Mouse (Mus musculus): ENCODE measurements around the gene Mindy4b-ps. TPM values are rescaled to one million over a fixed set of nuclear protein-coding genes. Genes with fewer than 3 reads are reported as not detected.
"Not testable (repeated sequence)": the region's sequence is repeated elsewhere in the genome, so short reads cannot be mapped to it uniquely, and the experiment has no call there.

The Mindy4b-ps gene
- not detected in 2 replicates for polyA plus RNA-seq (2012; rRNA removed)

- TF ChIP-seq POLR2A (IDR thresholded peaks at IDR 0.05; ENCODE audit: control insufficient read depth, low read depth, low read length), result no peak
- no peak for TF ChIP-seq CTCF (IDR thresholded peaks at IDR 0.05; ENCODE audit: control insufficient read depth, insufficient read depth, insufficient replicate concordance, low read depth, low read length)
- Histone ChIP-seq H3K27ac (ENCODE audit: control insufficient read depth, insufficient read depth, low read depth, low read length) (no peak within 1 kb of the TSS), H3K27me3 (ENCODE audit: control insufficient read depth, insufficient read depth, low read length) (no peaks in the 10 kb centered on the region), H3K4me3 (ENCODE audit: control insufficient read depth, low read depth, low read length) (no peak within 1 kb of the TSS), H3K36me3 (ENCODE audit: control insufficient read depth, insufficient read depth, low read length) (no peaks in the 10 kb centered on the region), H3K4me1 (ENCODE audit: control insufficient read depth, insufficient read depth, low read length) (peaks cover 1% of the 10 kb centered on the region; the same call in 1 of the 2 replicates)
These were observed at the start of gene Mindy4b-ps for GRCm38 (mm10) chr3:58822211-58822610. Gene Mindy4b-ps, minus strand, starts transcription at chr3:58822311.

DNA sequence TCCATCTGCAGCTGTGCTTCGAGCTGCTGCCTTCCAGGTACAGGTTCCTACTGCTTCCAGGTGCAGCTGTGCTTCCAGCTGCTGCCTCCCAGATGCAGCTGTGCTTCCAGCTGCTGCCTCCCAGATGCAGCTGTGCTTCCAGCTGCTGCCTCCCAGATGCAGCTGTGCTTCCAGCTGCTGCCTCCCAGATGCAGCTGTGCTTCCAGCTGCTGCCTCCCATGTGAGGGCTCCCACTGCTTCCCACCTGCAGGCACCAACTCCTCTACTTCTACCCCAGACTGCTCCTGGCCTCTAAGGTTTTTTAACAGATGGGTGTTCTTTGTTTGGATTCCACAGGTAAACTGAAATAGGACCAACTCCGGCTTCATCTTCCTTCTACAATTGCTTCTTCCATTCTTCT lies 49.8 kb upstream of the Mindy4b-ps start:
- H3K4me3 ChIP-seq (ENCODE audit: control insufficient read depth, low read depth, low read length); H3K36me3 ChIP-seq (ENCODE audit: control insufficient read depth, insufficient read depth, low read length); H3K27me3 ChIP-seq (ENCODE audit: control insufficient read depth, insufficient read depth, low read length); H3K27ac ChIP-seq (ENCODE audit: control insufficient read depth, insufficient read depth, low read depth, low read length); H3K4me1 ChIP-seq (ENCODE audit: control insufficient read depth, insufficient read depth, low read length): not testable (repeated sequence)

DNA sequence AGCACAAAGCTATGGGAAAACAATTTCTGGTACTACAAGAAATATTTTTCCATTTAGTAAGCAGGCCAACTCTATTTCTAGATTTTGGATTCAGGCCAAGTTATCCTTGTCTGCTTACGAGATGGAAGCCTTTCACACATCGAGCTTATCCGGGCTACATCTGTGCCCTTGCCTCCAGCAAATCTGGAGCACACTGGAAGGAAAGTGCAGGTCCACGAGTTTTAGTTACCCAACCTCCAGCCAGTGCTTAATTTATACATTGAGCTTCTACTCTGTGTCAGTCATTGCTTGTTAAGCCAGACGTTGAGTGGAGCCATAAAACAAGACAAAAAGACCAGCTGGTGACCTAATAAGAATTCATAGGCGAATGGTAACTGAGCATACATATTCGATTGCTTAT lies 43.6 kb upstream of the Mindy4b-ps start:
- no peak for TF ChIP-seq POLR2A (IDR thresholded peaks at IDR 0.05; ENCODE audit: control insufficient read depth, low read depth, low read length)
- no peak for TF ChIP-seq CTCF (IDR thresholded peaks at IDR 0.05; ENCODE audit: control insufficient read depth, insufficient read depth, insufficient replicate concordance, low read depth, low read length)
- H3K4me1 ChIP-seq (ENCODE audit: control insufficient read depth, insufficient read depth, low read length), result no peaks in the 10 kb centered on the region
- no peaks in the 10 kb centered on the region for H3K27me3 ChIP-seq (ENCODE audit: control insufficient read depth, insufficient read depth, low read length)
- no peak overlapping the region for H3K27ac ChIP-seq (ENCODE audit: control insufficient read depth, insufficient read depth, low read depth, low read length)
- no peaks in the 10 kb centered on the region for H3K36me3 ChIP-seq (ENCODE audit: control insufficient read depth, insufficient read depth, low read length)
- H3K4me3 ChIP-seq (ENCODE audit: control insufficient read depth, low read depth, low read length), result no peak overlapping the region

- TF ChIP-seq CTCF (IDR thresholded peaks at IDR 0.05; ENCODE audit: control insufficient read depth, insufficient read depth, insufficient replicate concordance, low read depth, low read length) (no peak), POLR2A (IDR thresholded peaks at IDR 0.05; ENCODE audit: control insufficient read depth, low read depth, low read length) (no peak)
These were observed 40.9 kb upstream of the Mindy4b-ps start for GRCm38 (mm10) chr3:58862976-58863375.

DNA sequence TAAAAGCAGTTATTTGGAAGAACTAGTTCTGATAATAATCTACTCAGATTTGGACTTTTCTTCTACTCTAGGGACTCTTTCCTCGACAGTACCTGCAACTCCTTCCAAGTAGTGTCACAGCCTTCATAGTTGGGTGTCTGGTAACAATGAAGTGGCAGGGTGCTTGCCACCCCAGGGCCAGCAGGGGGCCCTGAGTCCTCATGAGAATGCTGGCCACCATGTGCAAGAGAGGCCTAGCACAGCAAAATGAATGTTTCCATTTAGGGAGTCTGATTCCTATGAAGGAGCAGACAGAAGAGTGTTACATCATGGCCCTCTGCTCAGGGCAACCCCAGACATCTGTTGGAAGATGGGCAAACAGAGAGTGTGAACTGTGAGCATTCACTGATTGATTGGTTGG lies 21.3 kb upstream of the Mindy4b-ps start:
- Histone ChIP-seq H3K36me3 (ENCODE audit: control insufficient read depth, insufficient read depth, low read length) (no peaks in the 10 kb centered on the region), H3K27ac (ENCODE audit: control insufficient read depth, insufficient read depth, low read depth, low read length) (no peak overlapping the region), H3K4me3 (ENCODE audit: control insufficient read depth, low read depth, low read length) (no peak overlapping the region), H3K27me3 (ENCODE audit: control insufficient read depth, insufficient read depth, low read length) (no peaks in the 10 kb centered on the region), H3K4me1 (ENCODE audit: control insufficient read depth, insufficient read depth, low read length) (no peaks in the 10 kb centered on the region)
- TF ChIP-seq CTCF (IDR thresholded peaks at IDR 0.05; ENCODE audit: control insufficient read depth, insufficient read depth, insufficient replicate concordance, low read depth, low read length) (peak; percentile 36; the same call in 1 of the 2 replicates), POLR2A (IDR thresholded peaks at IDR 0.05; ENCODE audit: control insufficient read depth, low read depth, low read length) (no peak)

More at GRCm38 (mm10) chr3:58862976-58863375, 40.9 kb upstream of the Mindy4b-ps start:
- H3K4me1 ChIP-seq (ENCODE audit: control insufficient read depth, insufficient read depth, low read length), result no peaks in the 10 kb centered on the region
- H3K27ac ChIP-seq (ENCODE audit: control insufficient read depth, insufficient read depth, low read depth, low read length), result no peak overlapping the region
- no peaks in the 10 kb centered on the region for H3K36me3 ChIP-seq (ENCODE audit: control insufficient read depth, insufficient read depth, low read length)
- no peaks in the 10 kb centered on the region for H3K27me3 ChIP-seq (ENCODE audit: control insufficient read depth, insufficient read depth, low read length)
- H3K4me3 ChIP-seq (ENCODE audit: control insufficient read depth, low read depth, low read length), result no peak overlapping the region

GRCm38 (mm10) chr3:58833442-58834160 lies 11.5 kb upstream of the Mindy4b-ps start:
- Histone ChIP-seq H3K4me1 (ENCODE audit: control insufficient read depth, insufficient read depth, low read length) (no peaks in the 10 kb centered on the region), H3K4me3 (ENCODE audit: control insufficient read depth, low read depth, low read length) (no peak overlapping the region), H3K27me3 (ENCODE audit: control insufficient read depth, insufficient read depth, low read length) (no peaks in the 10 kb centered on the region), H3K27ac (ENCODE audit: control insufficient read depth, insufficient read depth, low read depth, low read length) (no peak overlapping the region), H3K36me3 (ENCODE audit: control insufficient read depth, insufficient read depth, low read length) (no peaks in the 10 kb centered on the region)
- TF ChIP-seq POLR2A (IDR thresholded peaks at IDR 0.05; ENCODE audit: control insufficient read depth, low read depth, low read length) (no peak), CTCF (IDR thresholded peaks at IDR 0.05; ENCODE audit: control insufficient read depth, insufficient read depth, insufficient replicate concordance, low read depth, low read length) (no peak)

DNA sequence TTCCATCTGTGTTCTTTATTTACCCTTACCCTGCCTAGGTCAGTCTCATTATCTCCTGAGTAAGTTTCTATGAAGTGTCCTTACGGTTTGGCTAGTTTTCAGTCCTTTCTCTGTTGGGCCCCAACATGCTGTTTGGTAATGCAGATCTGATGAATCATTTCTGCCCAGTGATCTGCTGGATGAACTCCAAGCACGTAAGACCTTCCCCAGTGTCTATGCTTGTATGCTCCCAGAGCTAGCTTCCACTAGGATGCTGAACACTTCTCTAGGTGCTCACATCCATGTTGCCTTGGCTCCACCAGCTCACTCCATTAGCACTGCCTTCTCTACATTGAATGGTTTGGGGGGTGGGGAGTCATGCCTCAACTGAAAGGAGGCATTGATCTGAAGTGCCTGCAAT lies 10.8 kb upstream of the Mindy4b-ps start:
- Histone ChIP-seq H3K27ac (ENCODE audit: control insufficient read depth, insufficient read depth, low read depth, low read length) (no peak overlapping the region), H3K27me3 (ENCODE audit: control insufficient read depth, insufficient read depth, low read length) (no peaks in the 10 kb centered on the region), H3K36me3 (ENCODE audit: control insufficient read depth, insufficient read depth, low read length) (no peaks in the 10 kb centered on the region), H3K4me3 (ENCODE audit: control insufficient read depth, low read depth, low read length) (no peak overlapping the region), H3K4me1 (ENCODE audit: control insufficient read depth, insufficient read depth, low read length) (no peaks in the 10 kb centered on the region)
- no peak for TF ChIP-seq CTCF (IDR thresholded peaks at IDR 0.05; ENCODE audit: control insufficient read depth, insufficient read depth, insufficient replicate concordance, low read depth, low read length)
- TF ChIP-seq POLR2A (IDR thresholded peaks at IDR 0.05; ENCODE audit: control insufficient read depth, low read depth, low read length), result no peak
